Mouse (Mus musculus) liver, embryonic 13.5 days (tissue): ENCODE measurements at regions not wholly inside any gene's neighbourhood (a gene's known extent, or its start where the extent isn't known, plus 50 kb on each side); places are given as distances from the start of the nearest gene placed in this dataset.

Experiments used
- ATAC-seq: fragments of 200-750 bp; cut with Nextera tagmentation; 2 replicates; pipeline ENCODE4 v1.8.0; 2017; ENCODE audit warnings: low read depth, mild to moderate bottlenecking, moderate number of reproducible peaks, moderate library complexity
- DNase-seq: peaks from one replicate; pipeline ENCODE4 v3.0.0; 2022
- H3K27ac ChIP-seq: fragments of 300-500 bp; sonication (generic); 2 replicates; pipeline ENCODE4 v1.5.1; 2015; ENCODE audit warnings: moderate library complexity, mild to moderate bottlenecking, inconsistent platforms
- H3K27me3 ChIP-seq: fragments of 300-500 bp; sonication (generic); 2 replicates; pipeline ENCODE4 v1.6.1; 2015; ENCODE audit warnings: mild to moderate bottlenecking, inconsistent platforms
- H3K36me3 ChIP-seq: fragments of 300-500 bp; sonication (generic); 2 replicates; pipeline ENCODE4 v1.6.1; 2015; ENCODE audit warnings: mild to moderate bottlenecking, inconsistent platforms
- H3K4me1 ChIP-seq: fragments of 300-500 bp; sonication (generic); replicated peaks from 2 replicates; pipeline ENCODE4 v1.6.1; 2015; ENCODE audit warnings: inconsistent platforms
- H3K4me2 ChIP-seq: fragments of 300-500 bp; sonication (generic); 2 replicates; pipeline ENCODE4 v1.6.1; 2015; ENCODE audit warnings: inconsistent platforms, mild to moderate bottlenecking, moderate library complexity
- H3K4me3 ChIP-seq: fragments of 300-500 bp; sonication (generic); replicated peaks from 2 replicates; pipeline ENCODE4 v1.5.1; 2015; ENCODE audit warnings: mild to moderate bottlenecking, inconsistent platforms
- H3K9ac ChIP-seq: fragments of 300-500 bp; sonication (generic); 2 replicates; pipeline ENCODE4 v1.6.1; 2015; ENCODE audit warnings: mild to moderate bottlenecking, inconsistent platforms
- H3K9me3 ChIP-seq: fragments of 300-500 bp; sonication (generic); replicated peaks from 2 replicates; pipeline ENCODE4 v1.6.1; 2016; ENCODE audit warnings: inconsistent platforms
- WGBS: fragments of 180-500 bp; shearing (Covaris S2); methylation state at CpG from one replicate; pipeline ENCODE4 v1.1.7; 2015; ENCODE audit not compliant: insufficient replicate concordance; 5-methylcytosine and 5-hydroxymethylcytosine counted together

- no peak for ATAC-seq
- H3K4me1 ChIP-seq: no peaks in the 10 kb centered on the region; the same call in 1 of the 2 replicates
- H3K36me3 ChIP-seq: no peaks in the 10 kb centered on the region
- no peak overlapping the region for H3K4me3 ChIP-seq
- no peak overlapping the region for H3K27ac ChIP-seq
- no peak overlapping the region for H3K4me2 ChIP-seq
- peaks cover 91% of the 10 kb centered on the region for H3K27me3 ChIP-seq
- no peak overlapping the region for H3K9ac ChIP-seq
- no peak for DNase-seq
- 4% methylated on average over 9 of the region's 9 CpGs for WGBS
- no peaks in the 10 kb centered on the region for H3K9me3 ChIP-seq
Measured at GRCm38 (mm10) chr3:17789454-17790196, 158.6 kb upstream of the Cypt12 start.

DNA sequence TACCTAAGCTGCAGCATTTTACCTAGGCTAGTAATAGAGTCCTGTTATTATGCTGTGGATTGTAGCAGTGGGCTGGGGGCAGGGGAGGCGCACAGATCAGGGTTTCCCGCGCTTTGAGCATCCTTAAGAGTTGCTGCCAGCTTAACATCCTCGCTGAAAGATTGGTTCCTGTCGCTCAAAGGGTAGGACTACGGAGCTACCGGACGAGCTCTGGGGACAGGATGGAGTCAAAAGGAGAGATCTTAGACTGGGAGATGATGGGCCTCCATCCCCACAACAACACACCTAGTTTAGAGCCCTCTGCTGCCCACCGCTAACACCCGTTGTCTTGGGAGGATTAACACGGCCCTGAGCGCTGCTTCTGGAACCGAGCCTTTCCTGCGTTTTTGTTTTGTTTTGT, 157.9 kb upstream of the Cypt12 start:
- WGBS: under 1% methylated on average over 14 of the region's 14 CpGs
- ATAC-seq (no peak), DNase-seq (no peak)
- H3K9ac ChIP-seq: no peak overlapping the region
- no peaks in the 10 kb centered on the region for H3K9me3 ChIP-seq
- H3K4me3 ChIP-seq: no peak overlapping the region
- H3K27ac ChIP-seq: no peak overlapping the region
- no peaks in the 10 kb centered on the region; the same call in 1 of the 2 replicates for H3K4me1 ChIP-seq
- H3K4me2 ChIP-seq: no peak overlapping the region
- peaks cover 94% of the 10 kb centered on the region for H3K27me3 ChIP-seq
- no peaks in the 10 kb centered on the region for H3K36me3 ChIP-seq

GRCm38 (mm10) chr3:17790816-17791215, 157.4 kb upstream of the Cypt12 start:
- peaks cover 94% of the 10 kb centered on the region for H3K27me3 ChIP-seq
- H3K9me3 ChIP-seq: no peaks in the 10 kb centered on the region
- no peak overlapping the region for H3K4me2 ChIP-seq
- H3K27ac ChIP-seq: no peak overlapping the region
- H3K9ac ChIP-seq: no peak overlapping the region
- no peak for ATAC-seq
- H3K36me3 ChIP-seq: no peaks in the 10 kb centered on the region
- 4% methylated on average over 12 of the region's 12 CpGs for WGBS
- H3K4me1 ChIP-seq: no peaks in the 10 kb centered on the region; the same call in 1 of the 2 replicates
- no peak overlapping the region for H3K4me3 ChIP-seq
- DNase-seq: no peak

DNA sequence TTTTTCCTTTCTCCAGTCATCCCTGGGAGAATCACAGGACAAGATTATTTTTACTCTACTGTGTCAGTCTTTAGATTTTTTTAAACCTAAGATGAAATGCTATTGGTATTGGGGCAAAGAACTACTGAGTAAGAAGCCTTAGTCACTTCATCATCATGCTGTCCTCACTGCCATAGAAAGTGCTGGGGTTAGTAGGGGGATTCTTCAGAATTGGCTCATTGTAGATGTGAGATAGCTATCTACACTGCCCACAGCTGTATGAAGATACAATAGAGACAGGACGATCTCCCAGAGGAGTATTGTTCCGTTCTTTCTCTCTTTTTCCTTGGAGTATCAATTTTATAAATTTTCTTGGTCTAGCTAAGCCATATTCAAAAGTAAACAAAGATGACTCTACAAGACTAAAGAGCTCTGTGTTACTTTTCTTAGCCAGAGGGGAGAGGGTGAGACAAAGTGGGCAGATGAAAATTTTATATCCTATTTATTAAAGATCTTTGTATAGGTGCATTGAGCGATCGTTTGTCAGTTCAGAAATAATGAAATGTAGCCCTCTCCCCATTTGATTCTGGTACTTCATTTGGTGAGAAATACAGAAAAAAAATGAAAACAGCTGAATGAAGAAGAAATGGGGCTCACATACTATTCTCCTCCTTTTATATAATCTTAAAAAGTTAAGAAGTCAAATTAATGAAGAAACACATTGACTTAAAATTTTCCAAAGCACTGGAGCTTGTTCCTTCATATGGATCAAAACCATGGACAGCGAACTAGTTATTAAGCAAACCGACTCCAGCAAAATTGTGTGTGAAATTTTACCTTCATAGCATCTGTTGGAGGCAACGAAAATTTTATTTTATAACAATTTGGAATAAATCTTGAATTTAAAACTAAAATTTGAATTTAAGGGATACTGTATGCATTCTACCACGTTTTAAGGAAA, 156.6 kb upstream of the Cypt12 start:
- Histone ChIP-seq H3K4me3 (no peak overlapping the region), H3K36me3 (no peaks in the 10 kb centered on the region), H3K4me2 (no peak overlapping the region), H3K27me3 (peaks cover 94% of the 10 kb centered on the region), H3K4me1 (no peaks in the 10 kb centered on the region), H3K9ac (no peak overlapping the region), H3K27ac (no peak overlapping the region), H3K9me3 (no peaks in the 10 kb centered on the region)
- ATAC-seq (no peak), DNase-seq (no peak)
- 18% methylated on average over 8 of the region's 8 CpGs for WGBS

- H3K4me3 ChIP-seq: no peak overlapping the region
- H3K27ac ChIP-seq: no peak overlapping the region
- no peaks in the 10 kb centered on the region for H3K9me3 ChIP-seq
- 34% methylated on average over 2 of the region's 2 CpGs for WGBS
- DNase-seq (no peak), ATAC-seq (no peak)
- no peaks in the 10 kb centered on the region for H3K4me1 ChIP-seq
- no peak overlapping the region for H3K4me2 ChIP-seq
- no peaks in the 10 kb centered on the region for H3K36me3 ChIP-seq
- peaks cover 91% of the 10 kb centered on the region for H3K27me3 ChIP-seq
- H3K9ac ChIP-seq: no peak overlapping the region
Measured at GRCm38 (mm10) chr3:17792537-17793039, 155.6 kb upstream of the Cypt12 start.

DNA sequence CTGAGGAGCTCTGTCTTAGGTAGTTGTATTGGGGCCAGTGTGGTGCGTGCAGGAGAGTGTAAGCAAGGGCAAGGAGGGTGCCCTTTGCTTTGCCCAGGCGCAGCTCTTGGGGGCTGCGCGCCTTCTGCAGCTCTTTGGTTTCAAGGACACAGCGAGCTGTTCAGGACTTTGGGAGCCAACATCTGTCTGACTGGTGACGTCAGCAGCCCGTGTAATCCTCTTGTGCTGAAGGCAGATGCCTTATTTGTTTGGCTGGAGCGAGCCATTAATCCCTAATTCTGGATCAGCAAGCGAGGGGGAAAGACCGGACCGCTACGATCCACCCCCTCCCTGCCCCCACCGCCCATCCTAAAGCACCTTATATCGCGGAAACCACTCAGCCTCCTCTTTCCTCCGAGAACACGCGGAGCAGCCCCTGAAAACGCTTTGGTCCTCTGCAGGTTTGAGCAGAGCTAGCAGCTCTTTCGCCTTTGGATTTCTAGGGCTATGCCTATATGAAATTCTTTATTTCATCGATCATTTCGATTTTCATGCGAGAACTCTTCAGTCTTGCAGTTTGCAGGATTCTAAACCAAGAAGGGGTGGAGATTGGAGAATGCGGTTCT, 154.5 kb upstream of the Cypt12 start:
- Histone ChIP-seq H3K36me3 (no peaks in the 10 kb centered on the region), H3K27me3 (peaks cover 79% of the 10 kb centered on the region), H3K9me3 (no peaks in the 10 kb centered on the region), H3K4me3 (no peak overlapping the region), H3K4me1 (no peaks in the 10 kb centered on the region), H3K4me2 (no peak overlapping the region), H3K9ac (no peak overlapping the region), H3K27ac (no peak overlapping the region)
- DNase-seq: no peak
- no peak for ATAC-seq
- 1% methylated on average over 24 of the region's 24 CpGs for WGBS

DNA sequence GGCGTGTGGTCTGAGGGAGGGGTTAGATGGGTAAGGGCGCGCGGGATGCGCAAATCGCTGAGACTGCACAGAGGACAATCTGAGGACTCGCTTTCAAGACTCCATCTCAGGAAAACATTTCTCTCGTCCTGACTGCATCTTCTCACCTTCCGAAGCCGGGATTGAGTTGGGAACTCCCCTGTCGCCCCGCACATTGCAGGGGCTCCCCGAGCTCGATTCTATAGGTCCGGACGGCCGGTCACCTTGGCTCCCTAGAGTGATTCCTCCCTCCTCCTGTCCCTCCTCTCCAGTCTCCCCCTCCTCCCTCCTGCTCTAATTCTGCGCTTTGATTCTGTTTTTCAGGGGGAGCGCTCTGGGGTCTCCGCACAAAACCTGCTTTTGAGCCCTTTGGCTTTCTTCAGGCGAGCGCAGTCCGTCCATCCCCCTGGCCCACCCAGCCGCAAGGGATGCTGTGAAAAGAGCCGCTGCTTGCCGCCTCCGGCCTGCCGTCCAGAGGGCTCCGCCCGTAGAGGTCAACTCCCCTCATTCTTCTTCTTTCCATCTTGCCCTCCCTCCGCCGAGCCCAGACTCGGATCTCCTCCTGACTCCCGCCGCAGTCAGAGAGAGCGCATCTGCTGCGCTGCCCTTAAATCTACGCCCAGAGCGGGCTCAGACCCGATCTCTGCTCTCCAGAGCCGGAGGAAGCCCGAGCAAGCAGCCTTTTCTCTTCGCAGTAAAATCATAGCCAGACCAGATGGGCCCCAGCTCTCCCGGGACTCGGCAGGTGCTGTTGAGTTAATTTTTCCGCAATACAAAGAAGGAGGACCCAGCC, 153.8 kb upstream of the Cypt12 start:
- Histone ChIP-seq H3K27me3 (peaks cover 72% of the 10 kb centered on the region), H3K9ac (no peak overlapping the region), H3K9me3 (no peaks in the 10 kb centered on the region), H3K4me1 (no peaks in the 10 kb centered on the region), H3K4me3 (no peak overlapping the region), H3K36me3 (no peaks in the 10 kb centered on the region), H3K27ac (no peak overlapping the region), H3K4me2 (no peak overlapping the region)
- DNase-seq: no peak
- no peak for ATAC-seq
- WGBS: 2% methylated on average over 46 of the region's 46 CpGs

- H3K4me2 ChIP-seq: no peak overlapping the region
- DNase-seq (no peak), ATAC-seq (no peak)
- H3K4me1 ChIP-seq: no peaks in the 10 kb centered on the region
- H3K9me3 ChIP-seq: no peaks in the 10 kb centered on the region
- no peaks in the 10 kb centered on the region for H3K36me3 ChIP-seq
- H3K4me3 ChIP-seq: no peak overlapping the region
- H3K9ac ChIP-seq: no peak overlapping the region
- H3K27ac ChIP-seq: no peak overlapping the region
- 7% methylated on average over 24 of the region's 24 CpGs for WGBS
- H3K27me3 ChIP-seq: peaks cover 62% of the 10 kb centered on the region
Measured at GRCm38 (mm10) chr3:17795271-17796260, 152.6 kb upstream of the Cypt12 start.

DNA sequence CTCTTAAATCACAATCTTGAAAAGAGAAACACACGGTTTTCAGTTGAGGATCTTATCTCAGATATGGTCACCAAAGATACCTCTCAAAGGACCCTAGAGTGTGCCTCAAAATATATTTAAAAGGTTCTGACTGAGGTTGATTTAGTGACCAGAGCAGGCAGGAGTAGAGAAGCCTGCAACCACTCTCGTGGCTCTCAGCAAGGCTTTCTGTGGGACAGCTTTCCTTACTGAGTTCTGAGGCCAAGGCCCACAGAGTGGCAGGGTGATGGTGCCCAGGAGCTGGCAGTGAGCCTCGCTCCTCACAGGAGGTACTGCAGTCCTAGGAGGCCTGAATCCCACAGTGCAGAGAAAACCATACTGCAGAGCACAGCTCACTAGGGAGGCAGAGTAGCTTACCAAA, 151.4 kb upstream of the Cypt12 start:
- Histone ChIP-seq H3K27me3 (peaks cover 50% of the 10 kb centered on the region), H3K4me3 (no peak overlapping the region), H3K9ac (no peak overlapping the region), H3K4me1 (no peaks in the 10 kb centered on the region), H3K36me3 (no peaks in the 10 kb centered on the region), H3K27ac (no peak overlapping the region), H3K9me3 (no peaks in the 10 kb centered on the region), H3K4me2 (no peak overlapping the region)
- ATAC-seq (no peak), DNase-seq (no peak)
- WGBS: 10% methylated on average over 3 of the region's 3 CpGs

DNA sequence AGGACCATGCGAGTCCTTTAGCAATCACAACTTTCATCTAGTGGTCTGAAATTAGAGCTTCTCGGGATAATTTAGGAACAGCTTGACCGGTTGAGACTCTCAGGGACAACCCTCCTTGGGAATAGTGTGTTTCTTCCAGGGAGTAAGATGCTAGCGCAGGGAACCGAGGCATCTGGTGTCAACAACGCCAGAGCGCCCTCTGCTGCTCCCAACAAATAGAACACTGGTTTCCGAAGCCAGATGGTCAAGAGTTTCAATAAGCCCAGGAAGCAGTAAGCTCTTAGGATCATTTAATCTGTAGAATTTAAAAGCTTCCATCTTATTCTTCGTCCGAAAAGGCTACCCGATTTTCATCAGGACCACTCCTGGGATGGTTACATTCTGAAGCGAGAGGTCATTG, 149.8 kb upstream of the Cypt12 start:
- H3K27ac ChIP-seq: no peak overlapping the region
- no peak overlapping the region for H3K9ac ChIP-seq
- H3K4me3 ChIP-seq: no peak overlapping the region
- H3K36me3 ChIP-seq: no peaks in the 10 kb centered on the region
- ATAC-seq (no peak), DNase-seq (no peak)
- no peaks in the 10 kb centered on the region for H3K4me1 ChIP-seq
- no peaks in the 10 kb centered on the region for H3K9me3 ChIP-seq
- 4% methylated on average over 12 of the region's 12 CpGs for WGBS
- peaks cover 39% of the 10 kb centered on the region for H3K27me3 ChIP-seq
- H3K4me2 ChIP-seq: no peak overlapping the region
